Mouse (Mus musculus) hindbrain, embryonic 11.5 days (tissue): ENCODE measurements around the gene Slc28a2. TPM values are rescaled to one million over a fixed set of nuclear protein-coding genes. Genes with fewer than 3 reads are reported as not detected.
"Not testable (repeated sequence)": the region's sequence is repeated elsewhere in the genome, so short reads cannot be mapped to it uniquely, and the experiment has no call there.

ENCODE experiments used
- ATAC-seq: fragments of 200-750 bp; cut with Nextera tagmentation; 2 replicates; pipeline ENCODE4 v1.8.0; 2017; ENCODE audit warnings: mild to moderate bottlenecking, moderate TSS enrichment, moderate library complexity; ENCODE audit not compliant: low FRiP score
- DNase-seq: peaks from one replicate; pipeline ENCODE4 v3.0.0-alpha.2; 2015; ENCODE audit warnings: low spot score
- H3K27ac ChIP-seq: fragments of 300-500 bp; sonication (generic); 2 replicates; pipeline ENCODE4 v1.5.1; 2014; ENCODE audit warnings: mild to moderate bottlenecking, low read depth, low read length
- H3K27me3 ChIP-seq: fragments of 300-500 bp; sonication (generic); 2 replicates; pipeline ENCODE4 v1.6.1; 2014; ENCODE audit warnings: mild to moderate bottlenecking, low read length, moderate library complexity, mixed read lengths; ENCODE audit not compliant: control insufficient read depth, insufficient read depth
- H3K36me3 ChIP-seq: fragments of 300-500 bp; sonication (generic); 2 replicates; pipeline ENCODE4 v1.6.1; 2014; ENCODE audit warnings: mild to moderate bottlenecking, low read length, moderate library complexity, mixed read lengths; ENCODE audit not compliant: control insufficient read depth, insufficient read depth
- H3K4me1 ChIP-seq: fragments of 300-500 bp; sonication (generic); replicated peaks from 2 replicates; pipeline ENCODE4 v1.6.1; 2014; ENCODE audit warnings: low read length, mixed read lengths; ENCODE audit not compliant: control insufficient read depth, insufficient read depth
- H3K4me2 ChIP-seq: fragments of 300-500 bp; sonication (generic); replicated peaks from 2 replicates; pipeline ENCODE4 v1.6.1; 2014; ENCODE audit warnings: mild to moderate bottlenecking, low read depth, low read length
- H3K4me3 ChIP-seq: fragments of 300-500 bp; sonication (generic); 2 replicates; pipeline ENCODE4 v1.5.1; 2014; ENCODE audit warnings: low read depth, low read length
- H3K9ac ChIP-seq: fragments of 300-500 bp; sonication (generic); 2 replicates; pipeline ENCODE4 v1.6.1; 2014; ENCODE audit warnings: low read depth, low read length
- H3K9me3 ChIP-seq: fragments of 300-500 bp; sonication (generic); 2 replicates; pipeline ENCODE4 v1.6.1; 2016; ENCODE audit warnings: low read length; ENCODE audit not compliant: control insufficient read depth
- WGBS: fragments of 180-500 bp; shearing (Covaris S2); extraction: QIAGEN DNeasy Blood & Tissue Kit; methylation state at CpG from one replicate; pipeline ENCODE4 v1.1.7; 2014; 5-methylcytosine and 5-hydroxymethylcytosine counted together
- polyA plus RNA-seq: library from polyadenylated mRNA; unstranded; fragments of >200 nt; fragmentation: Nextera tagmentation; extraction: Ambion mirVana; gene quantifications from 2 replicates; pipeline ENCODE4 v1.2.1, GENCODE M21; 2014

Slc28a2 gene
- 0.07 TPM in 1 of 2 replicates, not detected in the other for polyA plus RNA-seq

DNA sequence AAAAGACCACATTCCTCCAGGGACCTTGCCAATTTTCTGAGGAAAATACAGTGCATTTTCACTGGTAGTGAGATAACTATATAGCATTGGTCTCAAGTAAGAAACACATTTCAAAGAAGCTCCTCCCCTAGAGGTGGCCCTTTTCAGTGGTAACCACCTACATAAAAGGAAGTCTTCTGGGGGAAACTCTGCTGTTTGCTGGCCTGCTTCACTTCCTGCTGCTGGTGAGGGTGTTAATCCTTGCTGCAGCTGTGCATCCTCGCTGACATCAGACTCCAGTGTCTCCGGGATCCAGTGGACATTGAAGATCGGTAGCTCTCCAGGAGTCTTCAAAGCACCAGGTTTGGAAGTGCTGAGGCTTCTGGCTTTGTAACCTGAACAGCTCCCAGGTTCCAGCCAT lies at the start of gene Slc28a2:
Slc28a2 (plus strand) TSS at position 278 of the 400 bp plus-strand sequence.
- not testable (repeated sequence) for H3K9me3 ChIP-seq, ATAC-seq, H3K4me2 ChIP-seq, H3K36me3 ChIP-seq, H3K27ac ChIP-seq, H3K4me3 ChIP-seq, H3K27me3 ChIP-seq, H3K9ac ChIP-seq, DNase-seq, H3K4me1 ChIP-seq
- 46% methylated on average over 3 of the region's 3 CpGs for WGBS

DNA sequence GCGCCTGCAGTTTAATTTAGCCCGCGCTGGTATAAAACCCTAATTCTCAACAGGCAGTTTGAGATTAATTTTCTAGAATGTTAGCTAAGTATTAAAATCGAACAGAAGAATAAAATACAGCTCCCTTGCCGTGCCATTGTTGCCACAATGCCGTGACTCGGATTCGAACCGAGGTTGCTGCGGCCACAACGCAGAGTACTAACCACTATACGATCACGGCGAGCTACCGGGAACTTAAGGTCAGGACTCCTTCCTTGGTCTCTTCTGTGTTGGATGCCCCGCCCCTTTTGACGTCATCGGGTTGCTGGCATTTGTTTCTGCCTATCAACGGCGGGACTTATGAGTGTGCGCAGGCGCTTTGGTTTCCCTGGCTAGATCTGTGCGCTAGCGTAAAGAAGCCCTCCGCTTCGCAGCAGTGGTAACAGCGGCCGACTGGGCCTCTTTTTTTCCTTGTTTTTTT lies 49.0 kb upstream of the Slc28a2 start:
- peak overlapping the region; percentile 65 for H3K4me3 ChIP-seq
- peak overlapping the region; percentile 67 for H3K9ac ChIP-seq
- H3K4me1 ChIP-seq, result no peaks in the 10 kb centered on the region
- H3K36me3 ChIP-seq, result no peaks in the 10 kb centered on the region
- H3K4me2 ChIP-seq, result peak overlapping the region; percentile 40; the same call in 1 of the 2 replicates
- H3K27me3 ChIP-seq, result no peaks in the 10 kb centered on the region
- peak overlapping the region; percentile 87 for H3K27ac ChIP-seq
- DNase-seq, result peak; percentile 99
- no peaks in the 10 kb centered on the region for H3K9me3 ChIP-seq
- ATAC-seq, result peak; percentile 91
- WGBS, result under 1% methylated on average over 28 of the region's 28 CpGs

DNA sequence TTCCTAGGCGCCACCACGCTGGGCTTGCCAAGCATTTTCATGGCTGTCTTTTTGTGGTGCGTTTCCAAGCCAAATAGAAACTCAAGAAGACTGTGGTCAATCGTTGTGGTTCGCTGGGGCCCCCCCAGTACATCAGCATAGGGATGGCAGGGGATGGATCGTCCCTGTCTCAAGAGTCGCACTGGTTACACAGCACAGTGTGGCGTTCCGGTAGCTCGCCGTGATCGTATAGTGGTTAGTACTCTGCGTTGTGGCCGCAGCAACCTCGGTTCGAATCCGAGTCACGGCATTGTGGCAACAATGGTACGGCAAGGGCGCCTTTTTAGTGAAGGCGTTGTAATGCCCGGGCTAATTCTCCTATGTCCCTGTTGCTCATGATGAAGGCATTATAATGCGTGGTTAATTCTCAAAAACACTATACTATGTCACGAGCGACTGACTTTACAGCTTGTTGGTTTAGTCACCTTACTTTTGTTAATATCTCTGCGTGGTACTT lies 48.5 kb upstream of the Slc28a2 start:
- ATAC-seq (peak; percentile 84), DNase-seq (peak; percentile 92)
- under 1% methylated on average over 26 of the region's 26 CpGs for WGBS
- no peaks in the 10 kb centered on the region for H3K36me3 ChIP-seq
- peak overlapping the region; percentile 87 for H3K27ac ChIP-seq
- peak overlapping the region; percentile 67 for H3K9ac ChIP-seq
- no peaks in the 10 kb centered on the region for H3K4me1 ChIP-seq
- H3K4me3 ChIP-seq, result peak overlapping the region; percentile 65
- peak overlapping the region; percentile 40 for H3K4me2 ChIP-seq
- no peaks in the 10 kb centered on the region for H3K9me3 ChIP-seq
- H3K27me3 ChIP-seq, result no peaks in the 10 kb centered on the region

DNA sequence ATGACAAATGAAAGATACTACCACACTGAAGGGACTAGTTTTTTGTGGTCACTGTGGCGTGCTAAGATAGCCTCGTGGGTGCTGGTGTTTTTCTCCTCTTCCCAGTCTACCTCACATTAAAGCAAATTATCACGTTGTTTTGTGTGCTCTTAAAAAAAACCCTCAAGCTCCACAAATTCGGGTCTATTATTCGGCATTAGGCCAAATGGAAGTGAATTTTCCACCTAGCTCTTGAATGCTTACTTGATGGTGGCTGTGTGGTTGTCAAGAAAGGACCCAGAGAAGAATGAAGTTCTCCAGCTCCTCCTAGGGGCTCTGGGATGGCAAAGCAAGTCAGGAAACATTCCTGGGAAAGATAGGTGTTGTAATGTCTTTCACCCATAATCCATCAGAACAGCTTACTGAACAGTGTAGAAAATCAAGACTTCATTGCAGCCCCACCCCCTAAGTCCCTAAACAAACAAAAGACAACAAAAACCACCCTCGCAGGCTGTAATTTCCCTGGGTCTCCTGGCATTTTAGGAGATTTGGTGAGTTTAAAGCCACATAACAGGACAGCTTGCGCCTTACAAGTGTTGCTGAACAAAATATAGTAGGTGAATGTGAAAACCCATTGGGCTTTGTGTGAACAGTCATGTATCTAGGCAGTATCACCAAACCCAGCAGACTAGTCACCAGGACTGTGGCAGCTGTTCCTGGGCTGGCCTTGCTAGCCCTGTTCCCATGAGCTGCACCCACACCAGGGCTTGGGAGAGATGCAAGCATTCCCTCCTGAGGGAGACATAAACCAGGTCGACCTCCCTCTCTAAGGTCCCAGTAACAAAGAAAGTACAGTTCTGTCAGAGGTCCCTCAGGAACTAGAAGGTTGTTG lies 47.6 kb upstream of the Slc28a2 start:
- DNase-seq (peak; percentile 60), ATAC-seq (no peak)
- 18% methylated on average over 8 of the region's 8 CpGs for WGBS
- H3K27ac ChIP-seq, result no peak overlapping the region
- H3K4me3 ChIP-seq, result peak overlapping the region; percentile 65; the same call in 1 of the 2 replicates
- peak overlapping the region; percentile 40 for H3K4me2 ChIP-seq
- no peaks in the 10 kb centered on the region for H3K36me3 ChIP-seq
- no peaks in the 10 kb centered on the region for H3K27me3 ChIP-seq
- no peaks in the 10 kb centered on the region for H3K9me3 ChIP-seq
- H3K4me1 ChIP-seq, result no peaks in the 10 kb centered on the region
- H3K9ac ChIP-seq, result no peak overlapping the region

DNA sequence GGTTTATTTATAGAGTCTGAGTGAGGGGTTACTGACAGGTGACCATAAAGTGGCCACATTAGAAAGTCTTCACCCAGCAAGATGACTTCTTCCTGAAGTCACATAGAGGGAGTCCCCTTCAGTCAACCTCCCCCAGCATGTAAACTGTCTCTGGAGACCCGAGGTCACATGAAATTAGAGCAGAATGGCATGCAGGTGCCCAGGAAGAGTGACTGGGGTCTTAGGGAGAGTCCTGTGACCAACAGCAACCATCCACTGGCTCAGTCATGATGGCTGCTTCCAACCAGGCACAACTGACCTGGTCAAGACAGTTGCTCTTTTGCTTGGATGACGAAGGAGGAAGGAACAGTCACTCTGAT lies 47.0 kb upstream of the Slc28a2 start:
- WGBS, result 46% methylated on average over 2 of the region's 2 CpGs
- no peak for DNase-seq

DNA sequence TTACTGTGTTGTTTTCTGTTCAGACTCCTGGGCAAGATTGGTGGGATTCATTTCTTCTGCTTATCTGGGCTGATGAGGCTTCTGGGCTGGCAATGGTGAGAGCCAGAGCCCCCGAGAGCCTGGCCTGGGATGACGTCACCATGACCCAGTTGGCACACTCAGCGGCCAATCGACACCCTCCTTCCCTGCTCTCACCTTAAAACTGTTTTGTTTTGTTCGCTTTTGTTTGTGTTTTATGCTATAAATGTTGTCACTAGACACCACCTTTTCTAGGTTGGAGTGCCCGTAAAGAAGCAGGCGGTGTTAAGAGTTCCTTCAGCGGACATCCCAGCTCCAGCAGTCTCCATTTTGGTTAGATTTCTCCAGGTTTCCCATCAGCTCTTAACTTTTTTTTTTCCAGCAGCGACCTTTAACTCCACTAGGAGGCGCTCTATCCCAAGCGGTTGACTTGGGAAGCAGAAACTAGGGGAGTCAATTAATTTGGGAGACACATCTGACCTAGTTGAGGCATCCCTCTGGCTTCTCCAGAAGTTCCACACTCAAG lies 45.4 kb upstream of the Slc28a2 start:
- Histone ChIP-seq H3K9ac (no peak overlapping the region), H3K4me1 (no peaks in the 10 kb centered on the region), H3K4me2 (peak overlapping the region; percentile 19), H3K27me3 (no peaks in the 10 kb centered on the region), H3K27ac (no peak overlapping the region), H3K4me3 (no peak overlapping the region), H3K36me3 (no peaks in the 10 kb centered on the region), H3K9me3 (no peaks in the 10 kb centered on the region)
- peak; percentile 79 for DNase-seq
- no peak for ATAC-seq
- WGBS, result 11% methylated on average over 11 of the region's 11 CpGs

More for the DNA sequence above, 47.0 kb upstream of the Slc28a2 start:
- no peaks in the 10 kb centered on the region for H3K4me1 ChIP-seq
- H3K4me3 ChIP-seq, result no peak overlapping the region
- H3K36me3 ChIP-seq, result no peaks in the 10 kb centered on the region
- no peaks in the 10 kb centered on the region for H3K9me3 ChIP-seq
- H3K4me2 ChIP-seq, result no peak overlapping the region
- no peak for ATAC-seq
- H3K9ac ChIP-seq, result no peak overlapping the region
- H3K27me3 ChIP-seq, result no peaks in the 10 kb centered on the region
- H3K27ac ChIP-seq, result no peak overlapping the region

DNA sequence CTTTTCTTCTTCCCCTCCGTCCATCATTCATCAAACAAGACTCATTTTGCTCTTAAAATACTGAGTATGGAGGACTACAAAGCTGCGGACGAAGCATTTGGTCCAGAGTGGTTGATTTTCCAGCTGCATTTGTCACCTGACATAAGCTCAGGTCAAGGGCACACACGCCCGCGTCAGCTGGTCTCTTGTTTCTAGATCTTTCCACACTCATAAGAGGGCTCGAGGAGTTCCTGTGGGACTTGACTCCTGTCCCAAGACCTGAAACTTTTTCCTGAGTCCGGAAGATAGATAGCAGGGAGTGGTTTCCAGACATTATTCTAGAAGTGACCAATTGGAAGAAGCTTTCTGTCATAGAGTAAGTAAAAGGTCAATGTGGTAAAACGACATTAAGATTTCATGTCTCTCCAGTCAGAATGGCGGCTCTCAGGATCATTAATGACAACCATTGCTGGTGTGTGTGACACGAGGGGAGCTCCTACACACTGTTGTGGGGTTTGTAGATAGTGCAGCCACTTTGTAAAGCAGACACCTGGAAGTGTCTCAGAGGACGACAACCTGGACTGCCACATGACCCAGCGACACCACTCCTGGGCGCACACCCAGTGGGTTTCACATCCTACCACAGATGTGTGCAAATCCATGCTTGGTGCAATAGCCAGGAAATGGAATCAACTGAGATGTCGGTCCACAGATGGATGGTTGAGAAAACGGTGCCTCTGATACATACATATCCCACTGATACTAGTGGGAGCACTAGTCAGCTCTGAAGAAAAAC lies 44.8 kb upstream of the Slc28a2 start:
- DNase-seq, result peak; percentile 6
- no peak for ATAC-seq
- H3K4me2 ChIP-seq, result no peak overlapping the region
- H3K36me3 ChIP-seq, result no peaks in the 10 kb centered on the region
- no peaks in the 10 kb centered on the region for H3K27me3 ChIP-seq
- no peaks in the 10 kb centered on the region for H3K9me3 ChIP-seq
- H3K4me3 ChIP-seq, result no peak overlapping the region
- H3K9ac ChIP-seq, result no peak overlapping the region
- no peak overlapping the region for H3K27ac ChIP-seq
- 76% methylated on average over 16 of the region's 16 CpGs for WGBS
- no peaks in the 10 kb centered on the region for H3K4me1 ChIP-seq

DNA sequence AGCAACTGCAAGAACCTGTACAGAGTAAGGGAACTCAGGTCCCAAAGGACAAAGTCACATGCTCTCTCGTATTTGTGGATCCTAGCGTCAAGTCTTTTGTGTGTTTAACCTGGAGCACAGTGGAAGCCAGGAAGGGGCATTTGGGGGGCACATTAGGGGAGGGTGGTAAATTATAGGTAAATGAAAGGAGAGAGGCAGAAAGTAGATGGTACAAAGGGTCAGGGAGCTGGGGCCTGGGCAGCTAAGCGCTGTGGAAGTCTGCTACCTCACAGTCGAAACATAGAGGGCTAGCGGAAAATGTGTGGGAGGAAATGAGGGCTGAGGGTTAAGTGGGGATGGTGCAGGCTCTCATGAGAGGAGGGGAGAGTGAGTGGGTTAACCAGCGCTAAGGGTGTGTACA lies 44.2 kb upstream of the Slc28a2 start:
- Histone ChIP-seq H3K36me3 (no peaks in the 10 kb centered on the region), H3K9me3 (no peaks in the 10 kb centered on the region), H3K4me1 (no peaks in the 10 kb centered on the region), H3K27me3 (no peaks in the 10 kb centered on the region), H3K27ac (no peak overlapping the region), H3K4me3 (no peak overlapping the region), H3K4me2 (no peak overlapping the region), H3K9ac (no peak overlapping the region)
- ATAC-seq, result no peak
- no peak for DNase-seq
- 84% methylated on average over 6 of the region's 6 CpGs for WGBS
